Comparison of ENCODE assay signal across 8 mouse cellular contexts in the genomic region with DNA sequence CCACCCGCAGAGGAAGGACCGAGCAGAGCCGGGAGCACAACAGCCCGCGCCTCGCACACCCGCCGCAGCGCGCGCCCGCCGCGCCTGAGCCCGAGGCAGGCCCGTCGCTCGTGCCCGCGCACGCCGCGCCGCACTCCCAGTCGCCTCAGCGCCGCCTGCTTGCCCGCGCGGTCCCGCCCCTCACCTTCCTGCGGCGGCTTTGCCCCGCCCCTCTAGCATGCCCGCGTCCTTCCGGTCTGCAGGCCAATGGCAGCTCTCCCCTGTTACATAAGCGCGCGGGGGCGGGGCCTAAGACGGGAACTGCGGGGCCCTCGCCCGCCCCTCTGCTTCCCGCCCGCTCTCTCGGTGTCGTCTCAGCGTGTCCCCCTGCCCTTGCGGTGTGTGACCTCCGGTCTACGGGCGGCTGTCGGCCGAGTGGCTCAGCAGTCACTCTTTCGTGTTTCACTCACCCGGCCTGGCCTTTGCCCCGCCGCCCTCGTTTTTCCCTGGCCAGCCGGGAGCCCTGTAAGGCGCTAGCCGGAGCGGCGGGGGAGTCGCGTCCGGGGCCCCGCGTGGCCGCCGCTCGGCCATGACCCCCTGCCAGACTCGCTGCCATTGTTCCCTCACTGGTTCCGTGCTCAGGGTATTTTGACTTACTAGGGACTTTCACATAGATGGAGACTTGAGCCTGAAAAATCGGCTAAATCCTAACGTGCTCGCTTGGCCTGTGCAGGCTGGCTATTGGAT. TPM values are rescaled to one million over a fixed set of nuclear protein-coding genes. Genes with fewer than 3 reads are reported as not detected.
A peak's percentile ranks its signal among the peaks of the same experiment; 100 is the strongest.
DNase-seq lines count a peak whose midpoint lies in the region; ATAC-seq and TF ChIP-seq lines count a peak whose summit lies in the region.

A gene (minus strand): TSS at position 541 of the 726 bp plus-strand sequence.

- H3K4me2 ChIP-seq in forebrain, postnatal 0 days (ENCODE audit: low read depth), result peak within 1 kb of the TSS; percentile 61
- peak within 1 kb of the TSS; percentile 64 for H3K4me2 ChIP-seq in lung, embryonic 15.5 days

- H3K9me3 ChIP-seq in G1E (replicated peaks), result no peaks in the 10 kb centered on the region
- H3K9me3 ChIP-seq in forebrain, postnatal 0 days (ENCODE audit: low read length), result no peaks in the 10 kb centered on the region
- H3K9me3 ChIP-seq in lung, embryonic 15.5 days, result no peaks in the 10 kb centered on the region

- H3K27me3 ChIP-seq in G1E (ENCODE audit: insufficient read depth, low read length), result no peaks in the 10 kb centered on the region
- H3K27me3 ChIP-seq in forebrain, postnatal 0 days (ENCODE audit: insufficient read depth, low read length), result no peaks in the 10 kb centered on the region
- H3K27me3 ChIP-seq in lung, embryonic 15.5 days, result no peaks in the 10 kb centered on the region

- H3K4me1 ChIP-seq in G1E (ENCODE audit: insufficient read depth, low read depth, low read length), result peaks cover 46% of the 10 kb centered on the region
- peaks cover 8% of the 10 kb centered on the region for H3K4me1 ChIP-seq in forebrain, postnatal 0 days (ENCODE audit: insufficient read depth)
- H3K4me1 ChIP-seq in lung, embryonic 15.5 days, result peaks cover 24% of the 10 kb centered on the region

- H3K36me3 ChIP-seq in G1E (replicated peaks), result peaks cover 30% of the 10 kb centered on the region
- peaks cover 4% of the 10 kb centered on the region; the same call in 1 of the 2 replicates for H3K36me3 ChIP-seq in forebrain, postnatal 0 days (ENCODE audit: insufficient read depth)
- peaks cover 12% of the 10 kb centered on the region for H3K36me3 ChIP-seq in lung, embryonic 15.5 days

- H3K9ac ChIP-seq in forebrain, postnatal 0 days, result peak within 1 kb of the TSS; percentile 79
- peak within 1 kb of the TSS; percentile 97 for H3K9ac ChIP-seq in lung, embryonic 15.5 days

- no peak for TF ChIP-seq CTCF in G1E (IDR thresholded peaks at IDR 0.05; ENCODE audit: low read depth, low read length)
- TF ChIP-seq CTCF in forebrain, postnatal 0 days (IDR thresholded peaks at IDR 0.05; ENCODE audit: low read depth), result no peak

- peak within 1 kb of the TSS; percentile 94 for H3K27ac ChIP-seq in forebrain, postnatal 0 days (ENCODE audit: low read depth, low read length)
- H3K27ac ChIP-seq in lung, embryonic 15.5 days, result peak within 1 kb of the TSS; percentile 95

- peak; percentile 95 for DNase-seq in G1E (ENCODE audit: low spot score)
- DNase-seq in cerebellum, adult 18-20 months, result peak; percentile 100
- DNase-seq in forebrain, postnatal 0 days, result peak; percentile 99
- DNase-seq in heart, postnatal 4 days, result peak; percentile 99
- DNase-seq in layer of hippocampus, adult 8-10 months (ENCODE audit: low spot score in 2 of 2), result peak; percentile 97 to 98
- DNase-seq in ovary, adult 18-20 months (ENCODE audit: low spot score), result peak; percentile 99
- DNase-seq in thymus, postnatal 0 days (ENCODE audit: low spot score), result peak; percentile 99

- peak; percentile 97 for ATAC-seq in G1E (ENCODE audit: extremely low read depth, insufficient number of reproducible peaks, low FRiP score, poor library complexity, severe bottlenecking)
- peak; percentile 99 for ATAC-seq in forebrain, postnatal 0 days
- peak; percentile 100 for ATAC-seq in lung, embryonic 15.5 days (ENCODE audit: borderline replicate concordance, extremely low read depth, low FRiP score, low TSS enrichment)

- under 1% methylated on average over 59 of the region's 79 CpGs for WGBS in forebrain, postnatal 0 days
- WGBS in lung, embryonic 15.5 days, result under 1% methylated on average over 65 of the region's 79 CpGs

- H3K4me3 ChIP-seq in G1E (ENCODE audit: low read depth, low read length), result peak within 1 kb of the TSS; percentile 86
- peak within 1 kb of the TSS; percentile 62 for H3K4me3 ChIP-seq in forebrain, postnatal 0 days (ENCODE audit: low read depth, low read length)
- H3K4me3 ChIP-seq in lung, embryonic 15.5 days, result peak within 1 kb of the TSS; percentile 85

RNA-seq across cellular contexts. Expression of the gene that starts here (rescaled TPM):
- total RNA-seq in G1E (2014; fragmentation: Nextera tagmentation), result 137 and 157 TPM in 2 replicates
- total RNA-seq in G1E (2017), result 42.4 and 74.2 TPM in 2 replicates
- polyA plus RNA-seq in G1E (2012), result 19.7 and 26.5 TPM in 2 replicates
- total RNA-seq in forebrain, postnatal 0 days (2014; rRNA removed), result 66.6 and 71.0 TPM in 2 replicates
- 575 and 586 TPM in 2 replicates for polyA plus RNA-seq in forebrain, postnatal 0 days (2015; fragmentation: Nextera tagmentation; extraction: Ambion mirVana)
- total RNA-seq in heart, postnatal 4 days (2021), result 100 to 1,000 TPM; 234 to 247 TPM
- 100 to 1,000 TPM; 229 to 299 (median 248) TPM for total RNA-seq in layer of hippocampus, adult 8-10 months (2022)
- 418 and 443 TPM in 2 replicates for polyA plus RNA-seq in lung, embryonic 15.5 days (2015; fragmentation: Nextera tagmentation; extraction: Ambion mirVana)
- 596 and 599 TPM in 2 replicates for polyA plus RNA-seq in thymus, postnatal 0 days (2015; fragmentation: Nextera tagmentation; extraction: Ambion mirVana)

Comparison
In these comparisons a context has a peak if more than half of its experiments do, and no peak if none do; other contexts are left out.
1. Peak in every context shown above with its lines: DNase-seq, ATAC-seq, H3K4me3 ChIP-seq and H3K27ac ChIP-seq.
2. RNA of the gene that starts here (polyA plus RNA-seq): 596 to 599 TPM in thymus, postnatal 0 days, 575 to 586 TPM in forebrain, postnatal 0 days and 418 to 443 TPM in lung, embryonic 15.5 days; 19.7 to 26.5 TPM in G1E; every median in the first group is over 10 times any median in the second.